Mouse (Mus musculus): ENCODE results near the gene Ptgfr. TPM values are rescaled to one million over a fixed set of nuclear protein-coding genes. Genes with fewer than 3 reads are reported as not detected.

Gene Ptgfr
- polyA plus RNA-seq, 1 experiment = 0.65 TPM

GRCm38 (mm10) chr3:151771074-151771473, 66.4 kb downstream of the Ptgfr start:
- Histone ChIP-seq H3K27me3 (ENCODE audit: control insufficient read depth, insufficient read depth, low read length) (no peaks in the 10 kb centered on the region), H3K27ac (ENCODE audit: control insufficient read depth, insufficient read depth, low read length) (no peak overlapping the region), H3K4me3 (ENCODE audit: control insufficient read depth, insufficient read depth, low read length) (no peak overlapping the region), H3K4me1 (replicated peaks; ENCODE audit: control insufficient read depth, insufficient read depth, low read length) (no peaks in the 10 kb centered on the region), H3K36me3 (ENCODE audit: control insufficient read depth, insufficient read depth, low read length) (no peaks in the 10 kb centered on the region)
- WGBS = 8% methylated on average over 3 of the region's 3 CpGs
- DNase-seq = peak; percentile 32
- TF ChIP-seq CTCF (IDR thresholded peaks at IDR 0.05; ENCODE audit: borderline replicate concordance, control insufficient read depth, extremely low read depth, insufficient read depth, low read length, poor library complexity) (no peak), POLR2A (IDR thresholded peaks at IDR 0.05; ENCODE audit: control insufficient read depth, extremely low read depth, insufficient read depth, low read length, poor library complexity) (no peak)

GRCm38 (mm10) chr3:151749737-151750136, 87.7 kb downstream of the Ptgfr start, which contains the start of gene Ifi44:
Gene Ifi44 (minus strand): TSS chr3:151749960.
- H3K36me3 ChIP-seq (ENCODE audit: control insufficient read depth, insufficient read depth, low read length) = no peaks in the 10 kb centered on the region
- no peaks in the 10 kb centered on the region for H3K4me1 ChIP-seq (replicated peaks; ENCODE audit: control insufficient read depth, insufficient read depth, low read length)
- DNase-seq = no peak
- H3K27ac ChIP-seq (ENCODE audit: control insufficient read depth, insufficient read depth, low read length) = no peak within 1 kb of the TSS
- TF ChIP-seq CTCF (IDR thresholded peaks at IDR 0.05; ENCODE audit: borderline replicate concordance, control insufficient read depth, extremely low read depth, insufficient read depth, low read length, poor library complexity) (no peak), POLR2A (IDR thresholded peaks at IDR 0.05; ENCODE audit: control insufficient read depth, extremely low read depth, insufficient read depth, low read length, poor library complexity) (no peak)
- WGBS = 5% methylated on average over 7 of the region's 7 CpGs
- no peaks in the 10 kb centered on the region for H3K27me3 ChIP-seq (ENCODE audit: control insufficient read depth, insufficient read depth, low read length)
- no peak within 1 kb of the TSS for H3K4me3 ChIP-seq (ENCODE audit: control insufficient read depth, insufficient read depth, low read length)

- H3K4me3 ChIP-seq (ENCODE audit: control insufficient read depth, insufficient read depth, low read length) = no peak overlapping the region
Observed at GRCm38 (mm10) chr3:151748514-151748913, 88.9 kb downstream of the Ptgfr start.

More at GRCm38 (mm10) chr3:151748514-151748913, 88.9 kb downstream of the Ptgfr start:
- Histone ChIP-seq H3K36me3 (ENCODE audit: control insufficient read depth, insufficient read depth, low read length) (no peaks in the 10 kb centered on the region), H3K27ac (ENCODE audit: control insufficient read depth, insufficient read depth, low read length) (no peak overlapping the region), H3K27me3 (ENCODE audit: control insufficient read depth, insufficient read depth, low read length) (no peaks in the 10 kb centered on the region), H3K4me1 (replicated peaks; ENCODE audit: control insufficient read depth, insufficient read depth, low read length) (no peaks in the 10 kb centered on the region)
- TF ChIP-seq POLR2A (IDR thresholded peaks at IDR 0.05; ENCODE audit: control insufficient read depth, extremely low read depth, insufficient read depth, low read length, poor library complexity) (no peak), CTCF (IDR thresholded peaks at IDR 0.05; ENCODE audit: borderline replicate concordance, control insufficient read depth, extremely low read depth, insufficient read depth, low read length, poor library complexity) (no peak)
- 93% methylated on average over 1 of the region's 1 CpGs for WGBS
- DNase-seq = no peak

Other genes starting within 250 kb of the Ptgfr start
- gene Ifi44, start 87.7 kb downstream of the Ptgfr start, polyA plus RNA-seq (2012; rRNA removed) = 5.7 and 7.5 TPM in 2 replicates
- gene Ifi44l, start 74.7 kb downstream of the Ptgfr start, polyA plus RNA-seq (2012; rRNA removed) = not detected in 2 replicates

Data from thymus, adult 2 months (tissue).